Mouse (Mus musculus) heart, embryonic 16.5 days (tissue): ENCODE results near the gene Itgal. TPM values are rescaled to one million over a fixed set of nuclear protein-coding genes. Genes with fewer than 3 reads are reported as not detected.

ENCODE experiments used
- ATAC-seq: fragments of 200-750 bp; cut with Nextera tagmentation; replicated peaks from 2 replicates; pipeline ENCODE4 v1.8.0; 2017; ENCODE audit warnings: moderate number of reproducible peaks; ENCODE audit not compliant: insufficient read depth, low FRiP score; ENCODE audit errors: extremely low read depth
- H3K27ac ChIP-seq: fragments of 300-500 bp; sonication (generic); 2 replicates; pipeline ENCODE4 v1.5.1; 2014; ENCODE audit warnings: mild to moderate bottlenecking, low read length, control low read depth, moderate library complexity
- H3K27me3 ChIP-seq: fragments of 300-500 bp; sonication (generic); 2 replicates; pipeline ENCODE4 v1.6.1; 2014; ENCODE audit warnings: low read length, mixed read lengths; ENCODE audit not compliant: control insufficient read depth, insufficient read depth
- H3K36me3 ChIP-seq: fragments of 300-500 bp; sonication (generic); 2 replicates; pipeline ENCODE4 v1.6.1; 2014; ENCODE audit not compliant: control insufficient read depth, insufficient read depth
- H3K4me1 ChIP-seq: fragments of 300-500 bp; sonication (generic); 2 replicates; pipeline ENCODE4 v1.6.1; 2014; ENCODE audit warnings: low read length, mixed read lengths; ENCODE audit not compliant: control insufficient read depth, insufficient read depth
- H3K4me2 ChIP-seq: fragments of 300-500 bp; sonication (generic); 2 replicates; pipeline ENCODE4 v1.6.1; 2014; ENCODE audit warnings: low read depth, mild to moderate bottlenecking, control low read depth, low read length
- H3K4me3 ChIP-seq: fragments of 300-500 bp; sonication (generic); 2 replicates; pipeline ENCODE4 v1.5.1; 2014; ENCODE audit warnings: mild to moderate bottlenecking, control low read depth, low read length
- H3K9ac ChIP-seq: fragments of 300-500 bp; sonication (generic); 2 replicates; pipeline ENCODE4 v1.6.1; 2014; ENCODE audit warnings: low read length, control low read depth
- H3K9me3 ChIP-seq: fragments of 300-500 bp; sonication (generic); replicated peaks from 2 replicates; pipeline ENCODE4 v1.6.1; 2016; ENCODE audit warnings: low read length; ENCODE audit not compliant: control insufficient read depth
- WGBS: fragments of 180-500 bp; shearing (Covaris S2); extraction: QIAGEN DNeasy Blood & Tissue Kit; methylation state at CpG from one replicate; pipeline ENCODE4 v1.1.7; 2014; 5-methylcytosine and 5-hydroxymethylcytosine counted together
- polyA plus RNA-seq: library from polyadenylated mRNA; unstranded; fragments of >200 nt; fragmentation: Nextera tagmentation; extraction: Ambion mirVana; gene quantifications from 2 replicates; pipeline ENCODE4 v1.2.1, GENCODE M21; 2015

The Itgal gene
- polyA plus RNA-seq, 1 experiment from 2014 or later: 8.1 TPM

GRCm38 (mm10) chr7:127287940-127288339 is 8.1 kb upstream of the Itgal start:
- Histone ChIP-seq H3K9ac (no peak overlapping the region), H3K27me3 (no peaks in the 10 kb centered on the region), H3K4me3 (no peak overlapping the region), H3K36me3 (no peaks in the 10 kb centered on the region), H3K27ac (no peak overlapping the region), H3K9me3 (peaks cover 14% of the 10 kb centered on the region), H3K4me2 (no peak overlapping the region), H3K4me1 (no peaks in the 10 kb centered on the region)
- 78% methylated on average over 1 of the region's 1 CpGs for WGBS
- no peak for ATAC-seq

- ATAC-seq: no peak
- peaks cover 14% of the 10 kb centered on the region for H3K9me3 ChIP-seq
- no peak overlapping the region for H3K27ac ChIP-seq
- 73% methylated on average over 2 of the region's 2 CpGs for WGBS
- H3K4me3 ChIP-seq: no peak overlapping the region
- H3K9ac ChIP-seq: no peak overlapping the region
- H3K27me3 ChIP-seq: no peaks in the 10 kb centered on the region
- H3K36me3 ChIP-seq: no peaks in the 10 kb centered on the region
- H3K4me1 ChIP-seq: no peaks in the 10 kb centered on the region
- H3K4me2 ChIP-seq: no peak overlapping the region
These were observed 6.8 kb upstream of the Itgal start for GRCm38 (mm10) chr7:127289306-127289705.

- no peak overlapping the region for H3K4me3 ChIP-seq
- H3K9ac ChIP-seq: no peak overlapping the region
- H3K4me1 ChIP-seq: no peaks in the 10 kb centered on the region
- no peak for ATAC-seq
- WGBS: 62% methylated on average over 8 of the region's 8 CpGs
- H3K9me3 ChIP-seq: peaks cover 14% of the 10 kb centered on the region
- H3K4me2 ChIP-seq: no peak overlapping the region
- H3K36me3 ChIP-seq: no peaks in the 10 kb centered on the region
- no peaks in the 10 kb centered on the region for H3K27me3 ChIP-seq
- no peak overlapping the region for H3K27ac ChIP-seq
These were observed 5.9 kb upstream of the Itgal start for GRCm38 (mm10) chr7:127290142-127290541.

GRCm38 (mm10) chr7:127296786-127297555 is 911 bp downstream of the Itgal start:
- Histone ChIP-seq H3K27ac (no peak overlapping the region; the same call in 1 of the 2 replicates), H3K9ac (peak overlapping the region; percentile 21; the same call in 1 of the 2 replicates), H3K36me3 (no peaks in the 10 kb centered on the region), H3K27me3 (no peaks in the 10 kb centered on the region), H3K4me3 (peak overlapping the region; percentile 36), H3K4me1 (peaks cover 3% of the 10 kb centered on the region; the same call in 1 of the 2 replicates), H3K9me3 (no peaks in the 10 kb centered on the region), H3K4me2 (peak overlapping the region; percentile 26)
- no peak for ATAC-seq
- 73% methylated on average over 5 of the region's 5 CpGs for WGBS

GRCm38 (mm10) chr7:127297586-127298193 is 1.6 kb downstream of the Itgal start:
- no peaks in the 10 kb centered on the region for H3K27me3 ChIP-seq
- no peaks in the 10 kb centered on the region for H3K36me3 ChIP-seq
- no peak for ATAC-seq
- peak overlapping the region; percentile 27 for H3K4me2 ChIP-seq
- WGBS: 96% methylated on average over 5 of the region's 5 CpGs
- H3K27ac ChIP-seq: no peak overlapping the region
- H3K4me3 ChIP-seq: no peak overlapping the region
- H3K9me3 ChIP-seq: no peaks in the 10 kb centered on the region
- peaks cover 3% of the 10 kb centered on the region; the same call in 1 of the 2 replicates for H3K4me1 ChIP-seq
- H3K9ac ChIP-seq: no peak overlapping the region

GRCm38 (mm10) chr7:127308431-127308830 is 12.4 kb downstream of the Itgal start:
- H3K9ac ChIP-seq: peak overlapping the region; percentile 26; the same call in 1 of the 2 replicates
- 72% methylated on average over 2 of the region's 2 CpGs for WGBS
- no peak overlapping the region for H3K4me3 ChIP-seq
- H3K9me3 ChIP-seq: no peaks in the 10 kb centered on the region
- no peak for ATAC-seq
- no peaks in the 10 kb centered on the region for H3K36me3 ChIP-seq
- H3K27me3 ChIP-seq: no peaks in the 10 kb centered on the region
- H3K4me1 ChIP-seq: no peaks in the 10 kb centered on the region
- H3K4me2 ChIP-seq: no peak overlapping the region
- no peak overlapping the region for H3K27ac ChIP-seq

- H3K27ac ChIP-seq: no peak overlapping the region
- H3K36me3 ChIP-seq: no peaks in the 10 kb centered on the region
- H3K4me2 ChIP-seq: no peak overlapping the region
- H3K9ac ChIP-seq: no peak overlapping the region
- no peaks in the 10 kb centered on the region for H3K9me3 ChIP-seq
- no peak overlapping the region for H3K4me3 ChIP-seq
- no peaks in the 10 kb centered on the region for H3K4me1 ChIP-seq
- WGBS: 75% methylated on average over 4 of the region's 4 CpGs
- no peaks in the 10 kb centered on the region for H3K27me3 ChIP-seq
- ATAC-seq: no peak
These were observed 12.8 kb downstream of the Itgal start for GRCm38 (mm10) chr7:127308887-127309286.

- 62% methylated on average over 12 of the region's 12 CpGs for WGBS
- Histone ChIP-seq H3K36me3 (no peaks in the 10 kb centered on the region), H3K27me3 (no peaks in the 10 kb centered on the region), H3K9ac (no peak overlapping the region), H3K4me2 (no peak overlapping the region), H3K4me1 (no peaks in the 10 kb centered on the region), H3K27ac (no peak overlapping the region), H3K4me3 (no peak overlapping the region), H3K9me3 (no peaks in the 10 kb centered on the region)
- no peak for ATAC-seq
These were observed 13.9 kb downstream of the Itgal start for GRCm38 (mm10) chr7:127309951-127310350.

- H3K4me3 ChIP-seq: no peak overlapping the region
- H3K9me3 ChIP-seq: no peaks in the 10 kb centered on the region
- ATAC-seq: no peak
- no peak overlapping the region for H3K4me2 ChIP-seq
- 18% methylated on average over 8 of the region's 8 CpGs for WGBS
- H3K9ac ChIP-seq: no peak overlapping the region
- H3K27me3 ChIP-seq: no peaks in the 10 kb centered on the region
- H3K4me1 ChIP-seq: no peaks in the 10 kb centered on the region
- no peak overlapping the region for H3K27ac ChIP-seq
- H3K36me3 ChIP-seq: no peaks in the 10 kb centered on the region
These were observed 17.9 kb downstream of the Itgal start for GRCm38 (mm10) chr7:127313912-127314311.
